24 mouse cellular contexts compared by ENCODE assay signal in the genomic region with DNA sequence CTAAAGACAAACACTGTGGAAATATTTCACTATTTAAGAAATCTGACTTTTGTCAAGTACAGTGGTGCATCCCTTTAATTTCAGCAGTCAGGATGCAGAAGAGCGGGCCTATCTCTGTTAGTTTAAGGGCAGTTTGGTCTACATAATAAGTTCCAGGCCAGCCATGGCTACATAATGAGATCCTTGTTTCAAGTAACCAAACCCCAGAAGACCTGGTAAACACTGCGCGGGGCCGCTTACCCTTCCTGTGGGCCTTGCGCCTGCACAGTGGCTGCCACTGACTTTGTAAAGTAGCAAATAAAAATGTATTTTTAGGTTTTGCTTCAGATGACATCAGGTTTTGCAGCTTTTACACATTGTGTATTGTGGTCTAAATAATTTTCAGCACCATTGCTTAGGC.
"Had no signal": no experiment of that assay in that cellular context is flagged by ENCODE, and none has a peak within 500 bp of the region (broad histone marks: within the 10 kb centered on the region; RNA-seq: fewer than 3 reads in every experiment).

No protein-coding gene starts in this region.

- H3K9me3 ChIP-seq: heart, embryonic 10.5 days; heart, embryonic 12.5 days; hindbrain, embryonic 10.5 days; hindbrain, embryonic 12.5 days; intestine, embryonic 15.5 days; kidney, embryonic 15.5 days; liver, embryonic 12.5 days had no signal

- H3K9ac ChIP-seq: heart, embryonic 12.5 days; hindbrain, embryonic 12.5 days; hindbrain, embryonic 14.5 days; intestine, embryonic 15.5 days; kidney, embryonic 15.5 days; liver, embryonic 12.5 days; liver, embryonic 14.5 days had no signal

- H3K4me3 ChIP-seq: heart, embryonic 10.5 days; heart, embryonic 12.5 days; hindbrain, embryonic 10.5 days; hindbrain, embryonic 12.5 days; intestine, embryonic 15.5 days; kidney, embryonic 15.5 days; left cerebral cortex, adult 2 months; liver, embryonic 12.5 days had no signal

- H3K4me1 ChIP-seq: hindbrain, embryonic 10.5 days; hindbrain, embryonic 12.5 days; intestine, embryonic 15.5 days; kidney, embryonic 15.5 days; liver, embryonic 12.5 days had no signal

- H3K27me3 ChIP-seq: heart, embryonic 12.5 days; hindbrain, embryonic 12.5 days; intestine, embryonic 15.5 days; kidney, embryonic 15.5 days; liver, embryonic 12.5 days had no signal

- DNase-seq: gastrocnemius, postnatal 14 days; gastrocnemius, postnatal 36 days; heart, adult 18-20 months; heart, postnatal 10 days; heart, postnatal 4 days; kidney, adult 11 months; kidney, adult 2 months; kidney, adult 9 months; kidney, postnatal 14 days; kidney, postnatal 36 days; layer of hippocampus, adult 9-11 months had no signal

- H3K4me2 ChIP-seq: heart, embryonic 12.5 days; hindbrain, embryonic 12.5 days; hindbrain, embryonic 14.5 days; intestine, embryonic 15.5 days; kidney, embryonic 15.5 days; liver, embryonic 12.5 days had no signal

- H3K27ac ChIP-seq: heart, embryonic 10.5 days; hindbrain, embryonic 10.5 days; hindbrain, embryonic 12.5 days; hindbrain, embryonic 14.5 days; intestine, embryonic 15.5 days; kidney, embryonic 15.5 days; kidney, postnatal 0 days; left cerebral cortex, adult 2 months; liver, embryonic 12.5 days; liver, embryonic 14.5 days had no signal

- ATAC-seq: hindbrain, embryonic 16.5 days; inflammation-experienced regulatory T-cells, adult 6 months; intestine, embryonic 15.5 days; liver, embryonic 12.5 days had no signal
